Mouse (Mus musculus): Measurements from ENCODE around the gene Il27.

- no peak for TF ChIP-seq CTCF (IDR thresholded peaks at IDR 0.05)
- no peak for TF ChIP-seq EP300 (IDR thresholded peaks at IDR 0.05)
Measured at GRCm38 (mm10) chr7:126545631-126546030, 49.1 kb downstream of the Il27 start.

Measured in lung, postnatal 0 days (tissue).